Mouse (Mus musculus) bone marrow, adult 2 months (tissue): ENCODE results near the gene Klk12. TPM values are rescaled to one million over a fixed set of nuclear protein-coding genes. Genes with fewer than 3 reads are reported as not detected.

Experiments
- H3K27ac ChIP-seq: fragments of 200-500 bp; 2 replicates; pipeline ENCODE4 v1.5.1; 2012; ENCODE audit warnings: low read depth, mild to moderate bottlenecking, control low read depth, inconsistent platforms, low read length; ENCODE audit not compliant: control insufficient read depth, poor library complexity, insufficient read depth
- H3K4me1 ChIP-seq: fragments of 200-500 bp; 2 replicates; pipeline ENCODE4 v1.6.1; 2011; ENCODE audit warnings: low read length; ENCODE audit not compliant: control insufficient read depth, insufficient read depth
- H3K4me3 ChIP-seq: fragments of 200-500 bp; replicated peaks from 2 replicates; pipeline ENCODE3; 2011; ENCODE audit warnings: mild to moderate bottlenecking, low read depth, low read length, control low read depth; ENCODE audit not compliant: control insufficient read depth
- CTCF ChIP-seq: fragments of 200-500 bp; IDR thresholded peaks from 2 replicates; pipeline ENCODE4 v1.5.1; 2011; ENCODE audit warnings: low read length, control low read depth; ENCODE audit not compliant: control insufficient read depth, insufficient read depth
- POLR2A ChIP-seq: fragments of 200-500 bp; IDR thresholded peaks from 2 replicates; pipeline ENCODE4 v1.6.1; 2011; ENCODE audit warnings: low read depth, mild to moderate bottlenecking, control low read depth, low read length, borderline replicate concordance; ENCODE audit not compliant: control insufficient read depth
- WGBS: fragments of 180-500 bp; shearing (Covaris S2); methylation state at CpG from one replicate; pipeline ENCODE4 v1.1.7; 2018; 5-methylcytosine and 5-hydroxymethylcytosine counted together
- polyA plus RNA-seq: library from polyadenylated mRNA; stranded (reverse); fragments of >200 nt; gene quantifications from 2 replicates; pipeline ENCODE4 v1.2.4, GENCODE M21; 2011; ENCODE audit warnings: low replicate concordance; ENCODE audit not compliant: missing spikeins, insufficient read depth, insufficient read length

Gene Klk12
- polyA plus RNA-seq, 1 experiment = not detected

- no peak for TF ChIP-seq POLR2A
- no peak for TF ChIP-seq CTCF
- H3K4me3 ChIP-seq = no peak overlapping the region
- 73% methylated on average over 7 of the region's 7 CpGs for WGBS
Observed at GRCm38 (mm10) chr7:43799876-43800275, 31.2 kb downstream of the Klk12 start.

GRCm38 (mm10) chr7:43810994-43811393 lies 42.3 kb downstream of the Klk12 start, which contains the start of gene Klk7:
Gene Klk7 (plus strand): TSS chr7:43811294.
- H3K4me1 ChIP-seq = no peaks in the 10 kb centered on the region
- WGBS = 62% methylated on average over 5 of the region's 5 CpGs
- no peak within 1 kb of the TSS for H3K4me3 ChIP-seq
- H3K27ac ChIP-seq = no peak within 1 kb of the TSS
- TF ChIP-seq POLR2A (no peak), CTCF (no peak)

More at GRCm38 (mm10) chr7:43799876-43800275, 31.2 kb downstream of the Klk12 start:
- Histone ChIP-seq H3K4me1 (no peaks in the 10 kb centered on the region; the same call in 1 of the 2 replicates), H3K27ac (no peak overlapping the region)

GRCm38 (mm10) chr7:43815211-43815610 lies 46.5 kb downstream of the Klk12 start:
- no peak overlapping the region for H3K27ac ChIP-seq
- no peak for TF ChIP-seq POLR2A
- TF ChIP-seq CTCF = no peak
- no peak overlapping the region for H3K4me3 ChIP-seq
- 85% methylated on average over 7 of the region's 7 CpGs for WGBS
- no peaks in the 10 kb centered on the region for H3K4me1 ChIP-seq

- H3K4me1 ChIP-seq = no peaks in the 10 kb centered on the region
- no peak overlapping the region for H3K4me3 ChIP-seq
- TF ChIP-seq POLR2A = no peak
- TF ChIP-seq CTCF = no peak
Observed at GRCm38 (mm10) chr7:43816746-43817145, 48.0 kb downstream of the Klk12 start.

GRCm38 (mm10) chr7:43821581-43821980 lies 52.9 kb downstream of the Klk12 start:
- TF ChIP-seq POLR2A = no peak
- TF ChIP-seq CTCF = no peak
- no peaks in the 10 kb centered on the region for H3K4me1 ChIP-seq
- no peak overlapping the region for H3K27ac ChIP-seq
- 79% methylated on average over 7 of the region's 7 CpGs for WGBS
- H3K4me3 ChIP-seq = no peak overlapping the region

More at GRCm38 (mm10) chr7:43816746-43817145, 48.0 kb downstream of the Klk12 start:
- no peak overlapping the region for H3K27ac ChIP-seq

Other genes with a start within 250 kb of the Klk12 start
- gene Cd33, start 224.5 kb upstream of the Klk12 start, polyA plus RNA-seq = 14.2 and 48.4 TPM in 2 replicates
- gene Zfp658, start 206.6 kb upstream of the Klk12 start, polyA plus RNA-seq = 1.3 and 2.9 TPM in 2 replicates
- gene Zfp719, start 189.3 kb upstream of the Klk12 start, polyA plus RNA-seq = 1.7 TPM in 2 replicates
- gene Zfp819, start 161.7 kb upstream of the Klk12 start, polyA plus RNA-seq = 1.6 TPM in 1 of 2 replicates, not detected in the other
- not detected in 2 replicates for gene Ceacam18, start 134.2 kb upstream of the Klk12 start, polyA plus RNA-seq
- 14.5 and 24.2 TPM in 2 replicates for gene Siglece, start 108.7 kb upstream of the Klk12 start, polyA plus RNA-seq
- gene Ctu1, start 96.9 kb upstream of the Klk12 start, polyA plus RNA-seq = 2.4 and 3.6 TPM in 2 replicates
- not detected in 2 replicates for gene Klk14, start 78.5 kb upstream of the Klk12 start, polyA plus RNA-seq
- gene Klk13, start 56.3 kb upstream of the Klk12 start, polyA plus RNA-seq = not detected in 2 replicates
- gene Klk11, start 5.7 kb downstream of the Klk12 start, polyA plus RNA-seq = not detected in 2 replicates
- not detected in 2 replicates for gene Klk10, start 12.1 kb downstream of the Klk12 start, polyA plus RNA-seq
- not detected in 2 replicates for gene Klk9, start 23.0 kb downstream of the Klk12 start, polyA plus RNA-seq
- 0.92 and 2.3 TPM in 2 replicates for gene Klk8, start 28.7 kb downstream of the Klk12 start, polyA plus RNA-seq
- not detected in 2 replicates for gene Klk7, start 42.4 kb downstream of the Klk12 start, polyA plus RNA-seq
- gene Klk6, start 55.6 kb downstream of the Klk12 start, polyA plus RNA-seq = not detected in 2 replicates
- not detected in 2 replicates for gene Klk5, start 73.1 kb downstream of the Klk12 start, polyA plus RNA-seq
- not detected in 2 replicates for gene Klk4, start 112.3 kb downstream of the Klk12 start, polyA plus RNA-seq
- not detected in 2 replicates for gene Klk15, start 164.8 kb downstream of the Klk12 start, polyA plus RNA-seq
- gene Klk1b8, start 181.8 kb downstream of the Klk12 start, polyA plus RNA-seq = not detected in 2 replicates
- not detected in 2 replicates for gene Klk1b1, start 197.9 kb downstream of the Klk12 start, polyA plus RNA-seq
- not detected in 2 replicates for gene Klk1b9, start 207.2 kb downstream of the Klk12 start, polyA plus RNA-seq
- gene Klk1b11, start 227.0 kb downstream of the Klk12 start, polyA plus RNA-seq = not detected in 2 replicates
- gene Klk1b26, start 243.3 kb downstream of the Klk12 start, polyA plus RNA-seq = not detected in 2 replicates